Mouse (Mus musculus): ENCODE results near the gene Slc3a1. TPM values are rescaled to one million over a fixed set of nuclear protein-coding genes. Genes with fewer than 3 reads are reported as not detected.

Gene Slc3a1
- polyA plus RNA-seq, 1 experiment, result 0.77 TPM

DNA sequence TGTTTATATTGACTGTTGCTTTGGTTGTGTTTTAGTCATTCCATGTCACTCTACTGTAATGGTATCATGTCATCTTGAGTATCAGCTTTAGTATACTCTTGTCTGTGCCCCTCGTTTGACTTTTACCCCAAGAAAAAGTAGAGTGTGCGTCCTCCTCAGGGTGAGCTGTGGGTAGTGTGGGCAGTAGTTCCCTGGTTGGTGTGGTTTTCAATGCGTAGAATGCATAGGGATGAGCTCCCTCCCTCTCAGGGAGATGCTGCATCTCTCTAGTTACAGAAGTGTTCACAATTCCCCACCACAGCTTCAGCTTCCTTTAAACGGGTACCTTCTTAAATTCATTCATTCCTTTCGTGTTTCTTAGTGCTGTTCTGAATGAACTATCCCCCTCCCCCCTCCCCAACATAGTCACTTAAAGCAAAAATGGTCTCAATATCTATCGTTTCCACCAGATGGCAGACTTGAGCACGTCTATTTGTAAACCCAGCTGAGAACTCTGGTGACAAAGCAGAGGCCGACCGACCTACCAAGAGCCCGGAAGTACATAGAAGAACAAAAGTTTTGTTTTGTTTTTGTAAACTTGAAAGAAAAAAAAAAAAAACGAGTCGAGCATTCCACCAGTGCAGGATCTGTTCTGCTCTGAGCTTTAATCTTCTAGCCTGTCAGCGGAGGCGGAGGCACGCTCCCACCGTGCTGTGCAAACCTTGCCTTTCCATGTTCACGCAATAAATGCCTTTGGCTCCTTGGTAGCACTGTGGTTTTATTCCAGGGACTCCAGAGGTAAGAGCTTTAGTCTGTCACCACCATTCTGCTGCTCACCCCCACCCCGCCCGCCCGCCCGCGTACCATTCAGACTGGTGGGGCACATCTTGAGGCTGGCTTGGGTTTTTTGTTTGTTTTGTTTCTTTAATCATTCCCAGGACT is 4.7 kb upstream of the Slc3a1 start:
- peaks cover 2% of the 10 kb centered on the region for H3K4me1 ChIP-seq (ENCODE audit: control insufficient read depth, insufficient read depth, low read length)

DNA sequence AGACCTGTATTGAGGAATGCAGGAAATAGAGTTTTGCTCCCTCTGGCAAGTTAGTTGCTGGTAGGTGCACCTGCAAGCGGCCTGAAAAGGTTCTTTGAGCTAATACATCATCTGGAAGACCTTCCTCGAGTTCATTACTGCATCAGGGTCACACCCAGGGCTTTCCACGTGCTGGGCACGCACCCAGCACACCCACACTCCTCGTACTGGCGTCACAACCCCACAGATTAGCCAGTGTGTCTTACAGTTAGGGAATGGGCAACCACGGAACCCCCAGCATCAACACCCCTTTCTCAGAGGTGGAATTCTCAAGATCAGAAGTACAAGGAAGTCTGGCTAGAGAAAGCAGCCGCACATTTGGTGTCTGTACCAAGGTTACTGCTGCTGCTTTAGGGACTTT is 3.9 kb upstream of the Slc3a1 start:
- H3K4me3 ChIP-seq (ENCODE audit: control insufficient read depth, low read depth, low read length), result no peak overlapping the region
- no peaks in the 10 kb centered on the region for H3K36me3 ChIP-seq (ENCODE audit: control insufficient read depth, insufficient read depth, low read length)
- H3K27me3 ChIP-seq (ENCODE audit: control insufficient read depth, insufficient read depth, low read length), result no peaks in the 10 kb centered on the region
- H3K4me1 ChIP-seq (ENCODE audit: control insufficient read depth, insufficient read depth, low read length), result peaks cover 6% of the 10 kb centered on the region
- TF ChIP-seq CTCF (IDR thresholded peaks at IDR 0.05; ENCODE audit: control insufficient read depth, insufficient read depth, insufficient replicate concordance, low read depth, low read length) (no peak), POLR2A (IDR thresholded peaks at IDR 0.05; ENCODE audit: control insufficient read depth, low read depth, low read length) (no peak)
- no peak overlapping the region for H3K27ac ChIP-seq (ENCODE audit: control insufficient read depth, insufficient read depth, low read depth, low read length)

More for the DNA sequence above, 4.7 kb upstream of the Slc3a1 start:
- TF ChIP-seq POLR2A (IDR thresholded peaks at IDR 0.05; ENCODE audit: control insufficient read depth, low read depth, low read length) (no peak), CTCF (IDR thresholded peaks at IDR 0.05; ENCODE audit: control insufficient read depth, insufficient read depth, insufficient replicate concordance, low read depth, low read length) (no peak)
- Histone ChIP-seq H3K27ac (ENCODE audit: control insufficient read depth, insufficient read depth, low read depth, low read length) (no peak overlapping the region), H3K27me3 (ENCODE audit: control insufficient read depth, insufficient read depth, low read length) (no peaks in the 10 kb centered on the region), H3K36me3 (ENCODE audit: control insufficient read depth, insufficient read depth, low read length) (no peaks in the 10 kb centered on the region), H3K4me3 (ENCODE audit: control insufficient read depth, low read depth, low read length) (no peak overlapping the region)

DNA sequence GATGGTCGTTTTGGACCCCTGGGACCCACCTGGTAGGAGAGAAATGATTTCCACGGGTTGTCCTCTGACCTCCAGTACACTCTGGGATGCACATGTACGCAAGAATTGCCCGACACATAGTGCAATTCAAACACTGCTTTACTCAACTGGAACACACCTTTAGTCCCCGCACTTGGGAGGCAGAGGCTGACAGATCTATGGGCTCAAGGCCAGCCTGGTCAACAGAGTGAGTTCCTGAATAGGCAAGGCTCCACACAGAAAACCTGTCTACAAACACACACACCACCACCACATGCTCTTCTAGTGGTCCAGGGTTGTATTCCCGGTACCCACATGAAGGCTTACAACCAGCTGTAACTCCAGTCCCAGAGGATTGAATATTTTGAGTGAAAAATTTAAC is 3.0 kb upstream of the Slc3a1 start:
- Histone ChIP-seq H3K27me3 (ENCODE audit: control insufficient read depth, insufficient read depth, low read length) (no peaks in the 10 kb centered on the region), H3K4me3 (ENCODE audit: control insufficient read depth, low read depth, low read length) (no peak overlapping the region), H3K27ac (ENCODE audit: control insufficient read depth, insufficient read depth, low read depth, low read length) (no peak overlapping the region), H3K4me1 (ENCODE audit: control insufficient read depth, insufficient read depth, low read length) (peaks cover 6% of the 10 kb centered on the region), H3K36me3 (ENCODE audit: control insufficient read depth, insufficient read depth, low read length) (no peaks in the 10 kb centered on the region)
- TF ChIP-seq CTCF (IDR thresholded peaks at IDR 0.05; ENCODE audit: control insufficient read depth, insufficient read depth, insufficient replicate concordance, low read depth, low read length), result no peak
- no peak for TF ChIP-seq POLR2A (IDR thresholded peaks at IDR 0.05; ENCODE audit: control insufficient read depth, low read depth, low read length)

DNA sequence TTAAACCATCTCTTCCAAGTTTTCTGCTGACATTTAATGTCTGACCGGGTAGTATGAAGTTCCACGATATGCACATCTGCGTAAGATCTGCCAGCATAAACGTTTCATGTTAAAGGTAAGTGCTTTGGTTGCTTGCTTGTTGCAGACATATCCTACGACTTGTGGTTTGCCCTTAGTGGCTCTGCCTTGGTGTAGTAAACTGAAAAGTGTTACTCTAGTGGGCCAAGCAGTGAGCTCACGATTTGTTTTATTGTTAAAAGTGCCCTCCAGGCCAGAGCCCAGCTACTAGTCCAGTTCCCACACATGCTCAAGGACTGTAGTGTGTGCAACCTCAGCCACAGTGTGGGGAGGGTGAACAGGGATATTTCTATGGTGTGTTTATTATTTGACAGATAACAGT is 1.7 kb upstream of the Slc3a1 start:
- peaks cover 6% of the 10 kb centered on the region for H3K4me1 ChIP-seq (ENCODE audit: control insufficient read depth, insufficient read depth, low read length)
- no peaks in the 10 kb centered on the region for H3K36me3 ChIP-seq (ENCODE audit: control insufficient read depth, insufficient read depth, low read length)
- no peak for TF ChIP-seq CTCF (IDR thresholded peaks at IDR 0.05; ENCODE audit: control insufficient read depth, insufficient read depth, insufficient replicate concordance, low read depth, low read length)
- TF ChIP-seq POLR2A (IDR thresholded peaks at IDR 0.05; ENCODE audit: control insufficient read depth, low read depth, low read length), result no peak

DNA sequence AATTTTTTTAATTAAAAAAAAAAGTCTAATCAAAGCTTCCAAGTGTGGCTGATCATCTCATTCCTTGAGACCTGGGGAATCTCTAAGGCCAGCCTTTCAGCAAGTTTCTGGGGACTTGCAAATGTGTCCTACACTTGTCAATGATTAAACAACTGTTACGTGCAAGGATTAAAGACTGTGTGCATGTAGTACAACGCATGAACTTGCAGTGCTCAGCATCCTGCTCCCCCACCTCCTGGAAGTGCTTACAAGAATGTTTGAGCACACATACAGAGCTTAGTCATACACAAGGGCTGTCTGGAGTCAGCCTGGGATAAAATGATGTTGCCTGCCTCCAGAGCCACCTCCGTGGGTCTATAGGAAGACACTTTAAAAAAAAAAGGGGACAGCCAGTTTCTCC is 929 bp upstream of the Slc3a1 start:
- Histone ChIP-seq H3K4me1 (ENCODE audit: control insufficient read depth, insufficient read depth, low read length) (peaks cover 6% of the 10 kb centered on the region), H3K27ac (ENCODE audit: control insufficient read depth, insufficient read depth, low read depth, low read length) (no peak overlapping the region), H3K4me3 (ENCODE audit: control insufficient read depth, low read depth, low read length) (no peak overlapping the region), H3K27me3 (ENCODE audit: control insufficient read depth, insufficient read depth, low read length) (no peaks in the 10 kb centered on the region), H3K36me3 (ENCODE audit: control insufficient read depth, insufficient read depth, low read length) (no peaks in the 10 kb centered on the region)
- TF ChIP-seq POLR2A (IDR thresholded peaks at IDR 0.05; ENCODE audit: control insufficient read depth, low read depth, low read length) (no peak), CTCF (IDR thresholded peaks at IDR 0.05; ENCODE audit: control insufficient read depth, insufficient read depth, insufficient replicate concordance, low read depth, low read length) (no peak)

More for the DNA sequence above, 1.7 kb upstream of the Slc3a1 start:
- Histone ChIP-seq H3K27ac (ENCODE audit: control insufficient read depth, insufficient read depth, low read depth, low read length) (no peak overlapping the region), H3K4me3 (ENCODE audit: control insufficient read depth, low read depth, low read length) (no peak overlapping the region), H3K27me3 (ENCODE audit: control insufficient read depth, insufficient read depth, low read length) (no peaks in the 10 kb centered on the region)

DNA sequence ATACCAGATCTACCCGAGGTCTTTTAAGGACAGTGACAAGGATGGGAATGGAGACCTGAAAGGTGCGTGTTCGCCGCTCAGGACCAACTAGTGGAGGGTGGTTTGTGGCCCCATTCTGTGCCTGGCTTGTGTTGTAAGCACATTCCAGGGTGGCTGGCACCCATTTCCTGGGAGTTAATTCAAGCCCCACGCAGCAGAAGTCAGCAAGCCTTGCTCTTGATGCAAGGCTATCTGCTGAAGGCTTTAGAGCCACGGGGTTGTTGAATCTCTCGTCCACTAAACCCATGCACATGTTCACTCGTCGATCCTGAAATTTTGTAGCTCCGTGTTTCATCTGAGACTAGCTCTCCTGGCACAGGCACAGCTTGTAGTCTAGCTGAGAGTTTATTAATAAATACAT is 621 bp downstream of the Slc3a1 start:
- no peak for TF ChIP-seq CTCF (IDR thresholded peaks at IDR 0.05; ENCODE audit: control insufficient read depth, insufficient read depth, insufficient replicate concordance, low read depth, low read length)
- TF ChIP-seq POLR2A (IDR thresholded peaks at IDR 0.05; ENCODE audit: control insufficient read depth, low read depth, low read length), result no peak
- H3K4me3 ChIP-seq (ENCODE audit: control insufficient read depth, low read depth, low read length), result no peak overlapping the region

DNA sequence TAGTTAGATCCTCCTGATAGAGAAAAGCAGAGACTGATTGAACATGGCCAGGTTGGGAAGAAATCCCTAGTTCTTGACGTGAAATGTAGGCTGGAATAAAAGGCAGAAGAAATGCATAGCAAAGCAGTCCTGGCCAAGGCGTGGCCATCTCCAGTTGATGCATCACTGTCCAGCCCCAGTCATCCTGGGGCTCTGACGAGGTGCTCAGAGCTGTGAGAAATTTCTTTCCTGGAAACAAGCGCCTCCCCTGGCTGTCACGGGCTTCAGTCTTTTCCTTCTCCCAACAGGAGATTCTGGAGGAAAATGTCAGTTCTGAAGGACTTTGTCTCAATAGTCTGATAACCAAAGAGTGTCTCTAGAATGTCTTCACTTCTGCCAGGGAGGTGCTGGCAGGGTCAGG is 2.5 kb downstream of the Slc3a1 start:
- TF ChIP-seq CTCF (IDR thresholded peaks at IDR 0.05; ENCODE audit: control insufficient read depth, insufficient read depth, insufficient replicate concordance, low read depth, low read length) (no peak), POLR2A (IDR thresholded peaks at IDR 0.05; ENCODE audit: control insufficient read depth, low read depth, low read length) (no peak)
- peaks cover 6% of the 10 kb centered on the region for H3K4me1 ChIP-seq (ENCODE audit: control insufficient read depth, insufficient read depth, low read length)
- H3K27me3 ChIP-seq (ENCODE audit: control insufficient read depth, insufficient read depth, low read length), result no peaks in the 10 kb centered on the region
- H3K27ac ChIP-seq (ENCODE audit: control insufficient read depth, insufficient read depth, low read depth, low read length), result no peak overlapping the region
- no peak overlapping the region for H3K4me3 ChIP-seq (ENCODE audit: control insufficient read depth, low read depth, low read length)
- H3K36me3 ChIP-seq (ENCODE audit: control insufficient read depth, insufficient read depth, low read length), result no peaks in the 10 kb centered on the region

More for the DNA sequence above, 621 bp downstream of the Slc3a1 start:
- Histone ChIP-seq H3K4me1 (ENCODE audit: control insufficient read depth, insufficient read depth, low read length) (peaks cover 6% of the 10 kb centered on the region), H3K27me3 (ENCODE audit: control insufficient read depth, insufficient read depth, low read length) (no peaks in the 10 kb centered on the region), H3K36me3 (ENCODE audit: control insufficient read depth, insufficient read depth, low read length) (no peaks in the 10 kb centered on the region), H3K27ac (ENCODE audit: control insufficient read depth, insufficient read depth, low read depth, low read length) (no peak overlapping the region)

All from testis, adult 2 months (tissue).